Mouse (Mus musculus) heart, adult 11 months (tissue): ENCODE measurements at regions not wholly inside any gene's neighbourhood (a gene's known extent, or its start where the extent isn't known, plus 50 kb on each side); places are given as distances from the start of the nearest gene placed in this dataset.

Experiments used
- DNase-seq: peaks from one replicate; pipeline ENCODE4 v3.0.0; 2022

GRCm38 (mm10) chr3:9200156-9200555 lies 409.7 kb downstream of the Zfp704 start:
- peak; percentile 95 for DNase-seq

GRCm38 (mm10) chr3:9198652-9199332 lies 411.1 kb downstream of the Zfp704 start:
- no peak for DNase-seq

GRCm38 (mm10) chr3:9195781-9196180 lies 414.1 kb downstream of the Zfp704 start:
- no peak for DNase-seq

- peak; percentile 90 for DNase-seq
Measured at GRCm38 (mm10) chr3:9189366-9190287, 420.3 kb downstream of the Zfp704 start.

GRCm38 (mm10) chr3:9186364-9187120 lies 423.3 kb downstream of the Zfp704 start:
- peak; percentile 30 for DNase-seq

GRCm38 (mm10) chr3:9181576-9181975 lies 428.3 kb downstream of the Zfp704 start:
- peak; percentile 58 for DNase-seq

- no peak for DNase-seq
Measured at GRCm38 (mm10) chr3:9179641-9180040, 430.2 kb downstream of the Zfp704 start.

- no peak for DNase-seq
Measured at GRCm38 (mm10) chr3:9174517-9174832, 435.4 kb downstream of the Zfp704 start.

- DNase-seq: peak; percentile 95
Measured at GRCm38 (mm10) chr3:9173643-9174516, 436.0 kb downstream of the Zfp704 start.

GRCm38 (mm10) chr3:9171970-9172369 lies 437.9 kb downstream of the Zfp704 start:
- DNase-seq: peak; percentile 1

GRCm38 (mm10) chr3:9168955-9169354 lies 440.9 kb downstream of the Zfp704 start:
- DNase-seq: no peak

GRCm38 (mm10) chr3:9159073-9159472 lies 450.8 kb downstream of the Zfp704 start:
- peak; percentile 42 for DNase-seq

GRCm38 (mm10) chr3:9154172-9154571 lies 455.7 kb downstream of the Zfp704 start:
- DNase-seq: peak; percentile 29

- peak; percentile 75 for DNase-seq
Measured at GRCm38 (mm10) chr3:9153690-9154089, 456.2 kb downstream of the Zfp704 start.

- DNase-seq: no peak
Measured at GRCm38 (mm10) chr3:9152256-9152655, 457.6 kb downstream of the Zfp704 start.

GRCm38 (mm10) chr3:9151590-9151989 lies 458.3 kb downstream of the Zfp704 start:
- DNase-seq: no peak

- peak; percentile 72 for DNase-seq
Measured at GRCm38 (mm10) chr3:9148605-9149004, 461.3 kb downstream of the Zfp704 start.

GRCm38 (mm10) chr3:9146481-9146880 lies 463.4 kb downstream of the Zfp704 start:
- no peak for DNase-seq

- DNase-seq: no peak
Measured at GRCm38 (mm10) chr3:9145612-9146011, 464.3 kb downstream of the Zfp704 start.

GRCm38 (mm10) chr3:9141836-9142235 lies 468.0 kb downstream of the Zfp704 start:
- no peak for DNase-seq

- DNase-seq: no peak
Measured at GRCm38 (mm10) chr3:9137131-9137874, 472.6 kb downstream of the Zfp704 start.

- DNase-seq: no peak
Measured at GRCm38 (mm10) chr3:9133991-9134390, 475.9 kb downstream of the Zfp704 start.
